Mouse (Mus musculus): Measurements from ENCODE around the gene Stard9.

DNA sequence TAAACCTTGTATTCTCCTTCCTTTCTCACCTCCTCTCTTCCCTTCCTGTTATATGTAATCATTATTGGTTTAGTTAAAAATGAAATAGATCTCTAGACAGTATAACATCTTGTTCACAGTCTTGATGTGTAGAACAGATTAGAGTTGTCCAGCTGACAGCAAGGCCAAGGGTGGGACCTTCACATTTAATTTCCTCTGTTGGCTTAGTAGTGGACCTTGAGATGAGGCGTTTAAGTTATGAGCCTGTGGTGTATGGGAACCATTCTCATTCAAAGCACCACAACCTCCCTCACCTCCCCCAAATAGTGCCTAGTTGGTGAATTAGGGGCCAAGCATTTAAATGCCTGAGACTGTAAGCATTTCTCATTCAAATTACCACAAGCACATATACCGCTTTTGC is 38.5 kb downstream of the Stard9 start:
- TF ChIP-seq TAL1 (conservative IDR thresholded peaks at IDR 0.05; ENCODE audit: low read depth, low read length) (no peak), CTCF (IDR thresholded peaks at IDR 0.05; ENCODE audit: low read depth, low read length) (no peak), GATA2 (IDR thresholded peaks at IDR 0.05; ENCODE audit: borderline replicate concordance, low read depth, low read length) (no peak), GATA1 (IDR thresholded peaks at IDR 0.05; ENCODE audit: borderline replicate concordance, low read length) (no peak), POLR2AphosphoS5 (IDR thresholded peaks at IDR 0.05; ENCODE audit: insufficient replicate concordance, low read depth, low read length) (no peak)

Measured in G1E (cell line).